Comparison of ENCODE assay signal across 8 mouse cellular contexts in the genomic region with DNA sequence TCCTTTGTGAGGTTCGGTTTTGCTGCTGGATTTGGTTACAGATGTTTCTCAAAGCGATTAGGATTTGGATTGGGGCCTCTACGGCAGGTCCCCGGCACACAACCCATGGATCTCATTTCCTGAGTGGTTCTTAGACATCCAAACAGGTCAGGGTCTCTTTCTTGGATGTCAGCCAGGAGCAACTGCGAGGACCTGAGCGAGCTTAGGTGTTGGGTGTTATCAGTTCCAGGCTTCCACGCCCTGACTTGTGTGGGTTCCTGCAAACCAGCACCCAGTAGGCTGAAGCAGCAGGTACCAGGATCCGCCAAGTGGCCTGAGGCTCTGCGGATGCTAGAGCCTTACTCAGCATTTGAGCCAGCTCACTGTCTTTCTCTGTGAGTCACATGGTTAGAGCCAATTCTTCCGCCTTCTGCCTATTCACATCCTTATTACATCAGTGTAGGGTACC.
A peak's percentile ranks its signal among the peaks of the same experiment; 100 is the strongest.
DNase-seq lines count a peak whose midpoint lies in the region; ATAC-seq and TF ChIP-seq lines count a peak whose summit lies in the region.

No protein-coding gene starts in this region.

- peak overlapping the region; percentile 79 for H3K4me3 ChIP-seq in gastrocnemius, adult 2 months
- H3K4me3 ChIP-seq in forebrain, embryonic 10.5 days, result peak overlapping the region; percentile 52
- peak overlapping the region; percentile 43 for H3K4me3 ChIP-seq in hindbrain, embryonic 16.5 days (ENCODE audit: low read length)
- peak overlapping the region; percentile 36 for H3K4me3 ChIP-seq in liver, embryonic 16.5 days (ENCODE audit: low read depth, low read length)
- H3K4me3 ChIP-seq in neural tube, embryonic 15.5 days (replicated peaks), result peak overlapping the region; percentile 44

- peaks cover 36% of the 10 kb centered on the region for H3K27me3 ChIP-seq in forebrain, embryonic 10.5 days (ENCODE audit: poor library complexity, severe bottlenecking)
- H3K27me3 ChIP-seq in hindbrain, embryonic 16.5 days (replicated peaks; ENCODE audit: control insufficient read depth, insufficient read depth, low read length), result no peaks in the 10 kb centered on the region
- no peaks in the 10 kb centered on the region for H3K27me3 ChIP-seq in liver, embryonic 16.5 days (ENCODE audit: control insufficient read depth, insufficient read depth, low read depth, low read length)
- peaks cover 8% of the 10 kb centered on the region; the same call in 1 of the 2 replicates for H3K27me3 ChIP-seq in neural tube, embryonic 15.5 days (replicated peaks)

- TF ChIP-seq CTCF in gastrocnemius, adult 2 months (IDR thresholded peaks at IDR 0.05), result no peak

- 32% methylated on average over 10 of the region's 10 CpGs for WGBS in forebrain, embryonic 10.5 days
- WGBS in hindbrain, embryonic 16.5 days, result 29% methylated on average over 10 of the region's 10 CpGs
- WGBS in liver, embryonic 16.5 days (ENCODE audit: insufficient replicate concordance), result 19% methylated on average over 10 of the region's 10 CpGs
- WGBS in neural tube, embryonic 15.5 days, result 31% methylated on average over 10 of the region's 10 CpGs

- peak overlapping the region; percentile 77 for H3K27ac ChIP-seq in gastrocnemius, adult 2 months
- peak overlapping the region; percentile 56 for H3K27ac ChIP-seq in forebrain, embryonic 10.5 days
- H3K27ac ChIP-seq in hindbrain, embryonic 16.5 days (ENCODE audit: low read depth, low read length), result no peak overlapping the region
- H3K27ac ChIP-seq in liver, embryonic 16.5 days (ENCODE audit: low read length), result no peak overlapping the region
- no peak overlapping the region for H3K27ac ChIP-seq in neural tube, embryonic 15.5 days (replicated peaks)

- H3K4me2 ChIP-seq in hindbrain, embryonic 16.5 days (ENCODE audit: low read length), result peak overlapping the region; percentile 48
- H3K4me2 ChIP-seq in liver, embryonic 16.5 days (ENCODE audit: low read depth, low read length), result peak overlapping the region; percentile 69
- H3K4me2 ChIP-seq in neural tube, embryonic 15.5 days, result peak overlapping the region; percentile 59

- peak; percentile 18 for DNase-seq in gastrocnemius, adult 2 months
- no peak for DNase-seq in gastrocnemius, adult 8-10 months (ENCODE audit: low spot score in 2 of 2)
- DNase-seq in adrenal gland, adult 2 months, result peak; percentile 49
- DNase-seq in forebrain, embryonic 10.5 days (ENCODE audit: extremely low spot score, low spot score), result peak; percentile 20
- no peak for DNase-seq in urinary bladder, postnatal 10 days (ENCODE audit: low spot score)

- intact Hi-C loops in gastrocnemius, adult 2 months (cut with DNase I), result loop anchor here (2.0 to 10.0 kb wide), 6 partner anchors 305 to 883 kb away; partner anchors contain the start of gene Bbx

- H3K4me1 ChIP-seq in forebrain, embryonic 10.5 days, result peaks cover 10% of the 10 kb centered on the region
- H3K4me1 ChIP-seq in hindbrain, embryonic 16.5 days (ENCODE audit: control insufficient read depth, insufficient read depth, low read depth, low read length), result peaks cover 2% of the 10 kb centered on the region; the same call in 1 of the 2 replicates
- H3K4me1 ChIP-seq in liver, embryonic 16.5 days (ENCODE audit: control insufficient read depth, low read depth, low read length), result peaks cover 8% of the 10 kb centered on the region
- H3K4me1 ChIP-seq in neural tube, embryonic 15.5 days, result peaks cover 11% of the 10 kb centered on the region

- no peak for ATAC-seq in hindbrain, embryonic 16.5 days
- no peak for ATAC-seq in liver, embryonic 16.5 days (ENCODE audit: low read depth)
- no peak for ATAC-seq in neural tube, embryonic 15.5 days (ENCODE audit: low FRiP score)

- no peaks in the 10 kb centered on the region for H3K9me3 ChIP-seq in forebrain, embryonic 10.5 days
- no peaks in the 10 kb centered on the region for H3K9me3 ChIP-seq in hindbrain, embryonic 16.5 days (ENCODE audit: control insufficient read depth, low read length)
- no peaks in the 10 kb centered on the region for H3K9me3 ChIP-seq in liver, embryonic 16.5 days (replicated peaks; ENCODE audit: control insufficient read depth, low read length)
- H3K9me3 ChIP-seq in neural tube, embryonic 15.5 days (replicated peaks), result no peaks in the 10 kb centered on the region

- peak overlapping the region; percentile 24 for H3K9ac ChIP-seq in hindbrain, embryonic 16.5 days (ENCODE audit: low read depth, low read length)
- peak overlapping the region; percentile 5; the same call in 1 of the 2 replicates for H3K9ac ChIP-seq in liver, embryonic 16.5 days (ENCODE audit: low read depth, low read length)
- peak overlapping the region; percentile 30; the same call in 1 of the 2 replicates for H3K9ac ChIP-seq in neural tube, embryonic 15.5 days (replicated peaks)

- no peaks in the 10 kb centered on the region for H3K36me3 ChIP-seq in forebrain, embryonic 10.5 days (replicated peaks)
- no peaks in the 10 kb centered on the region for H3K36me3 ChIP-seq in hindbrain, embryonic 16.5 days (ENCODE audit: control insufficient read depth, insufficient read depth, low read length)
- H3K36me3 ChIP-seq in liver, embryonic 16.5 days (ENCODE audit: control insufficient read depth, insufficient read depth), result no peaks in the 10 kb centered on the region
- no peaks in the 10 kb centered on the region for H3K36me3 ChIP-seq in neural tube, embryonic 15.5 days

Comparison
In these comparisons a context has a peak if more than half of its experiments do, and no peak if none do; other contexts are left out.
1. DNase-seq: peak in gastrocnemius, adult 2 months (single experiment), adrenal gland, adult 2 months (single experiment) and forebrain, embryonic 10.5 days (single experiment); none in gastrocnemius, adult 8-10 months (0 of 2) and urinary bladder, postnatal 10 days (single experiment).
2. H3K27ac ChIP-seq: peak in gastrocnemius, adult 2 months (single experiment) and forebrain, embryonic 10.5 days (single experiment); none in hindbrain, embryonic 16.5 days (single experiment), liver, embryonic 16.5 days (single experiment) and neural tube, embryonic 15.5 days (single experiment).
3. Peak in every context shown above with its lines, with median percentiles within 50 percentile points of each other: H3K4me3 ChIP-seq, H3K4me2 ChIP-seq and H3K9ac ChIP-seq.